In the genomic region with DNA sequence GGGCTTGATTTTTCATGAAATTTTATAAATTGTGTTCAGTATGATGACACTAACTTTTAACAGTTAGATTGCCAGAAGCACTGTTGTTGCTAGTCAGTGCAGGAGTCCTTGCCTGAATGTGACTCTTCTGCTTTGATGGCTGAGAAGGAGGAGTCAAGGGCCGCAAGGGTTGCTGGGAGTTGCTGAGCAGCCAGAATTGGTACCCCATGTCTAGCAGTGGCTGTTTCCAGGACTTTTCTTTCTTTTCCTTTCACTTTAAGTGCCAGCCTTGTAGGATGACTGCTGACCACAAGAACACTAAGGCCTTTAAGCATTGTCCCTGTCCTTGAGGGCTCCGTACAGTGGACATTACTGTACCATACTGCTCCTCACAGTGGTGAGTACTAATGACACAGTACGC, we compare ENCODE assay signal across 19 mouse cellular contexts. TPM values are rescaled to one million over a fixed set of nuclear protein-coding genes. Genes with fewer than 3 reads are reported as not detected.
DNase-seq lines count a peak whose midpoint lies in the region; ATAC-seq lines count a peak whose summit lies in the region.
"Had no signal": no experiment of that assay in that cellular context is flagged by ENCODE, and none has a peak within 500 bp of the region (broad histone marks: within the 10 kb centered on the region; RNA-seq: fewer than 3 reads in every experiment).

No protein-coding gene starts in this region.

- no peaks in the 10 kb centered on the region for H3K9me3 ChIP-seq in heart, embryonic 14.5 days (ENCODE audit: control insufficient read depth, low read length)
- H3K9me3 ChIP-seq in megakaryocyte, embryonic 14.5 days = no peaks in the 10 kb centered on the region
- no peaks in the 10 kb centered on the region for H3K9me3 ChIP-seq in forebrain, embryonic 12.5 days
- H3K9me3 ChIP-seq: embryonic facial prominence, embryonic 12.5 days; G1E; hindbrain, embryonic 10.5 days; intestine, embryonic 15.5 days; neural tube, embryonic 15.5 days had no signal

- H3K27me3 ChIP-seq in heart, embryonic 14.5 days (ENCODE audit: control insufficient read depth, insufficient read depth, low read length) = no peaks in the 10 kb centered on the region
- no peaks in the 10 kb centered on the region for H3K27me3 ChIP-seq in megakaryocyte, embryonic 14.5 days (replicated peaks)
- H3K27me3 ChIP-seq in forebrain, embryonic 12.5 days = no peaks in the 10 kb centered on the region
- H3K27me3 ChIP-seq: embryonic facial prominence, embryonic 12.5 days; intestine, embryonic 15.5 days; neural tube, embryonic 15.5 days had no signal

- peak overlapping the region; percentile 51 to 65; a peak in 3 of 4 replicates for H3K27ac ChIP-seq in heart, embryonic 14.5 days (replicated peaks in 1 of 2; ENCODE audit: control insufficient read depth in 1 of 2, insufficient read depth in 1 of 2, low read depth in 2 of 2, low read length in 2 of 2)
- H3K27ac ChIP-seq in forebrain, embryonic 12.5 days = no peak overlapping the region
- H3K27ac ChIP-seq: embryonic facial prominence, embryonic 12.5 days; hindbrain, embryonic 10.5 days; intestine, embryonic 15.5 days; kidney, postnatal 0 days; neural tube, embryonic 15.5 days had no signal

- ATAC-seq in heart, embryonic 14.5 days (ENCODE audit: insufficient number of reproducible peaks, insufficient read depth, low FRiP score, low read depth) = no peak
- no peak for ATAC-seq in megakaryocyte, adult 5-6 weeks (ENCODE audit: poor library complexity, severe bottlenecking)
- ATAC-seq in forebrain, embryonic 12.5 days (ENCODE audit: low FRiP score) = no peak
- ATAC-seq: intestine, embryonic 15.5 days had no signal

- H3K36me3 ChIP-seq in heart, embryonic 14.5 days (ENCODE audit: control insufficient read depth, insufficient read depth, low read length) = no peaks in the 10 kb centered on the region
- peaks cover 39% of the 10 kb centered on the region for H3K36me3 ChIP-seq in megakaryocyte, embryonic 14.5 days (replicated peaks; ENCODE audit: low read length)
- no peaks in the 10 kb centered on the region; the same call in 1 of the 2 replicates for H3K36me3 ChIP-seq in forebrain, embryonic 12.5 days (replicated peaks)
- H3K36me3 ChIP-seq: embryonic facial prominence, embryonic 12.5 days; intestine, embryonic 15.5 days; neural tube, embryonic 15.5 days had no signal

- no peak overlapping the region for H3K4me2 ChIP-seq in heart, embryonic 14.5 days (ENCODE audit: low read length)
- H3K4me2 ChIP-seq in forebrain, embryonic 12.5 days = no peak overlapping the region
- H3K4me2 ChIP-seq: embryonic facial prominence, embryonic 12.5 days; intestine, embryonic 15.5 days; midbrain, embryonic 11.5 days; neural tube, embryonic 15.5 days had no signal

- DNase-seq in heart, adult 9 months (ENCODE audit: low spot score in 2 of 2) = no peak
- DNase-seq in adrenal gland, postnatal 14 days = peak; percentile 68
- DNase-seq in layer of hippocampus, adult 9-11 months = no peak
- DNase-seq: cerebellum, adult 2 months; lung, postnatal 14 days; retina, postnatal 1 day; thymus, adult 2 months had no signal

- H3K4me1 ChIP-seq in heart, embryonic 14.5 days (ENCODE audit: control insufficient read depth in 2 of 2, insufficient read depth in 2 of 2, low read length in 2 of 2) = peaks cover 22 to 52% of the 10 kb centered on the region in 2 experiments
- peaks cover 77% of the 10 kb centered on the region for H3K4me1 ChIP-seq in megakaryocyte, embryonic 14.5 days
- H3K4me1 ChIP-seq in forebrain, embryonic 12.5 days = peaks cover 4% of the 10 kb centered on the region

- 88% methylated on average over 3 of the region's 3 CpGs for WGBS in heart, embryonic 14.5 days
- 93% methylated on average over 3 of the region's 3 CpGs for WGBS in forebrain, embryonic 12.5 days

- H3K9ac ChIP-seq in heart, embryonic 14.5 days (ENCODE audit: low read length) = no peak overlapping the region
- no peak overlapping the region for H3K9ac ChIP-seq in forebrain, embryonic 12.5 days
- H3K9ac ChIP-seq: embryonic facial prominence, embryonic 12.5 days; intestine, embryonic 15.5 days; neural tube, embryonic 15.5 days had no signal

- no peak overlapping the region for H3K4me3 ChIP-seq in heart, embryonic 14.5 days (ENCODE audit: control insufficient read depth in 1 of 2, insufficient read depth in 1 of 2, low read depth in 1 of 2, low read length in 2 of 2)
- peak overlapping the region; percentile 62 for H3K4me3 ChIP-seq in megakaryocyte, embryonic 14.5 days (replicated peaks)
- no peak overlapping the region for H3K4me3 ChIP-seq in forebrain, embryonic 12.5 days (replicated peaks)
- H3K4me3 ChIP-seq: embryonic facial prominence, embryonic 12.5 days; hindbrain, embryonic 10.5 days; intestine, embryonic 15.5 days; neural tube, embryonic 15.5 days had no signal

RNA-seq across cellular contexts. Expression of a gene that starts 7.7 kb away (rescaled TPM):
- polyA plus RNA-seq in heart, embryonic 14.5 days (2014; fragmentation: Nextera tagmentation; extraction: Ambion mirVana) = 8.0 and 8.8 TPM in 2 replicates
- 0.79 and 4.7 TPM in 2 replicates for polyA plus RNA-seq in megakaryocyte, embryonic 14.5 days (2012; ENCODE audit: insufficient read depth, low replicate concordance)
- 8.9 and 11.7 TPM in 2 replicates for total RNA-seq in megakaryocyte, adult 5-6 weeks (2015)
- total RNA-seq in megakaryocyte, adult 5-6 weeks (2017) = 9.1 and 10.1 TPM in 2 replicates
- total RNA-seq in adrenal gland, postnatal 14 days (2021) = 6.4 and 7.0 TPM in 2 replicates
- 8.2 and 8.5 TPM in 2 replicates for polyA plus RNA-seq in forebrain, embryonic 12.5 days (2016; fragmentation: Nextera tagmentation; extraction: Ambion mirVana)

RNA-seq across cellular contexts. Expression of a gene that starts 8.3 kb away (rescaled TPM):
- 12.1 and 14.4 TPM in 2 replicates for polyA plus RNA-seq in heart, embryonic 14.5 days (2014; fragmentation: Nextera tagmentation; extraction: Ambion mirVana)
- 2.4 and 7.2 TPM in 2 replicates for polyA plus RNA-seq in megakaryocyte, embryonic 14.5 days (2012; ENCODE audit: insufficient read depth, low replicate concordance)
- total RNA-seq in megakaryocyte, adult 5-6 weeks (2015) = 11.9 and 13.5 TPM in 2 replicates
- 7.2 and 9.2 TPM in 2 replicates for total RNA-seq in megakaryocyte, adult 5-6 weeks (2017)
- 7.3 and 9.1 TPM in 2 replicates for total RNA-seq in adrenal gland, postnatal 14 days (2021)
- 20.0 and 22.5 TPM in 2 replicates for polyA plus RNA-seq in forebrain, embryonic 12.5 days (2016; fragmentation: Nextera tagmentation; extraction: Ambion mirVana)

RNA-seq across cellular contexts. Expression of a gene that starts 26.2 kb away (rescaled TPM):
- polyA plus RNA-seq in heart, embryonic 14.5 days (2014; fragmentation: Nextera tagmentation; extraction: Ambion mirVana) = 14.8 and 15.6 TPM in 2 replicates
- polyA plus RNA-seq in megakaryocyte, embryonic 14.5 days (2012; ENCODE audit: insufficient read depth, low replicate concordance) = 2.9 and 5.8 TPM in 2 replicates
- total RNA-seq in megakaryocyte, adult 5-6 weeks (2015) = 1.3 and 2.2 TPM in 2 replicates
- 4.8 and 6.7 TPM in 2 replicates for total RNA-seq in megakaryocyte, adult 5-6 weeks (2017)
- 21.9 and 23.3 TPM in 2 replicates for total RNA-seq in adrenal gland, postnatal 14 days (2021)
- 4.6 and 4.8 TPM in 2 replicates for polyA plus RNA-seq in forebrain, embryonic 12.5 days (2016; fragmentation: Nextera tagmentation; extraction: Ambion mirVana)

RNA-seq across cellular contexts. Expression of a gene that starts 39.6 kb away (rescaled TPM):
- 2.4 and 3.9 TPM in 2 replicates for polyA plus RNA-seq in heart, embryonic 14.5 days (2014; fragmentation: Nextera tagmentation; extraction: Ambion mirVana)
- not detected in 2 replicates for polyA plus RNA-seq in megakaryocyte, embryonic 14.5 days (2012; ENCODE audit: insufficient read depth, low replicate concordance)
- total RNA-seq in megakaryocyte, adult 5-6 weeks (2015) = 0.58 TPM in 1 of 2 replicates, not detected in the other
- total RNA-seq in megakaryocyte, adult 5-6 weeks (2017) = 0.18 TPM in 1 of 2 replicates, not detected in the other
- total RNA-seq in adrenal gland, postnatal 14 days (2021) = 0.34 TPM in 1 of 2 replicates, not detected in the other
- 0.13 and 0.93 TPM in 2 replicates for polyA plus RNA-seq in forebrain, embryonic 12.5 days (2016; fragmentation: Nextera tagmentation; extraction: Ambion mirVana)
- polyA plus RNA-seq: G1E; liver, adult 2 months; thymus, adult 2 months had no signal

RNA-seq across cellular contexts. Expression of a gene that starts 53.0 kb away (rescaled TPM):
- 4.2 and 5.3 TPM in 2 replicates for polyA plus RNA-seq in heart, embryonic 14.5 days (2014; fragmentation: Nextera tagmentation; extraction: Ambion mirVana)
- polyA plus RNA-seq in megakaryocyte, embryonic 14.5 days (2012; ENCODE audit: insufficient read depth, low replicate concordance) = 0.63 TPM in 1 of 2 replicates, not detected in the other
- not detected in 2 replicates for total RNA-seq in megakaryocyte, adult 5-6 weeks (2015)
- 0.08 and 0.15 TPM in 2 replicates for total RNA-seq in megakaryocyte, adult 5-6 weeks (2017)
- total RNA-seq in adrenal gland, postnatal 14 days (2021) = 3.4 and 4.3 TPM in 2 replicates
- 5.9 and 6.5 TPM in 2 replicates for polyA plus RNA-seq in forebrain, embryonic 12.5 days (2016; fragmentation: Nextera tagmentation; extraction: Ambion mirVana)
